Mouse (Mus musculus) lung, postnatal 36 days (tissue): ENCODE data around the gene Tchh.
A peak's percentile ranks its signal among the peaks of the same experiment; 100 is the strongest.
"Not testable (repeated sequence)": the region's sequence is repeated elsewhere in the genome, so short reads cannot be mapped to it uniquely, and the experiment has no call there.

Experiments used
- DNase-seq: peaks from one replicate; pipeline ENCODE4 v3.0.0; 2022; ENCODE audit warnings: mixed read lengths

Gene Tchh

DNA sequence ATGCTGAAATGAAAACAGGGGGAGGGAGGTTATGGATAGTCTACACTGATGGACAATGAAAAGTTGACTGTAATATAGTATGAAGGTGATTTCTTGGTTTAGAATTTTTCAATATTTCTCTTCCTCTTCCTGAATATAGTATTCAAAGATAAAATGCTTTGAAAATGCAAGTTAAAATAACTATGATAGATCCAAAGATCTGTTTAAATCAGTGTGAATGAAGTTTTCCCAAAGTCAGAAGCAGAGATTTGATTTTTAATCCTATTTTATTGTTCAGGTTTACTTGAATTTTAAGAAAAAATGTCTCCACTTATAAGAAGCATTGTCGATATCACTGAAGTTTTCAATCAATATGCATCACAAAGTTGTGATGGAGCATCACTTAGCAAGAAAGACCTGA, at the start of gene Tchh:
Gene Tchh (plus strand): TSS at position 301 of the 400 bp plus-strand sequence.
- DNase-seq: no peak

DNA sequence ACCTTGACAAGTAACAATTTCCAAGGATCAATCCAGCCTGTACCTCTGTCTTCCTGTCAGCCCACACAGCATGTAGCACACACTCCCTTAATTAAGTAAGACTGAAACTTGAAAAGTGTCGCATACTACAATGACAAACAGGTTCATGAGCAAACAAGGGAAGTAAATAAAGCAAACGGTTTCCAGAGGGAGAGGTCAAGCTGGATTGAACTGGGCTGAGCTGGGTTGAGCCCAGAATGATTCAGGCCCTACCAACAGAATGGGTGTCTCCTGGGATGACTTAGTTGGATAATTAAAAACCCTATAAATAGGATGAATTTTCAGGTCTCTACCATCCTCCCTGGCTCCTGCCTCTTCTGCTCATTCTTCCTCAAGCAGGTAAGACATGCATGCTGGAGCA, 48.8 kb upstream of the Tchh start, which contains the start of gene Rptn:
Gene Rptn (plus strand): TSS at position 334 of the 400 bp plus-strand sequence.
- no peak for DNase-seq

DNA sequence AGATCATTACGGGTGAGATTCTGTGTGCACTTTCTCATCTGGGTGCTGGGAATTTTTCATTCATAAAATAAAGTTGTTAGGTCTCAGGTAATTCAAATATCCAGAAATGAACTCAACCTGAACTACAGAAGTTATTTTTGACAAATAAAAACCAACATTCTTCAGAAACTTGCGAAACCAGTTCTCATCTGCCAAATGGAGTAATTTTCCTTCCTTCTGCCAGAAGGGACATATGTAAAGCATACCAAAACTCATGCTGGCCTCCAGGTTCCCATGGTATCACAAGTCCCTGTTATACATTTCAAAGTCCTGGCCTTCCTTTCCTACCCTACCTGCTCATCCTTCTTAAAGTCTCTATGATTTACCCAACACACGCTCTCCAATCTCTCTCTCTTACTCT, 38.2 kb upstream of the Tchh start:
- no peak for DNase-seq

DNA sequence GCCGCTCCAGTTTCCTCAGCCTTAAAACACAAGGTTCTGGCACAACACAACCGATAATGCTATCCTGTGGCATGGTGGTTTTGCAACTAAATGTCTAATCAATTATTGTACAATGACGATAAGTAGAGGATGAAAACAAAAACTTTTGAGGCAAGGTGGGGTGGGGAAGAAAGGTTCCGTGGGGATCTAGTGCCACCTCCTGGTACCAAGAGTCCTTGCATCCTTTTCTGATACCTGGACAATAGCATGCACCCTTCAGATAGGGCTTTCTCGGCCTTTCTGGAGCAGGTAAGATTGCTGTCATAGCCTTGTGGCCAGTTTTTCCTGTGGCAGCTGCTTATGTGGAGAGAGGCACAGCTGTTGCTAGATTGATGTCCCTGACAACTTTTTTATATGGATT, 35.1 kb upstream of the Tchh start:
- DNase-seq: peak; percentile 45

DNA sequence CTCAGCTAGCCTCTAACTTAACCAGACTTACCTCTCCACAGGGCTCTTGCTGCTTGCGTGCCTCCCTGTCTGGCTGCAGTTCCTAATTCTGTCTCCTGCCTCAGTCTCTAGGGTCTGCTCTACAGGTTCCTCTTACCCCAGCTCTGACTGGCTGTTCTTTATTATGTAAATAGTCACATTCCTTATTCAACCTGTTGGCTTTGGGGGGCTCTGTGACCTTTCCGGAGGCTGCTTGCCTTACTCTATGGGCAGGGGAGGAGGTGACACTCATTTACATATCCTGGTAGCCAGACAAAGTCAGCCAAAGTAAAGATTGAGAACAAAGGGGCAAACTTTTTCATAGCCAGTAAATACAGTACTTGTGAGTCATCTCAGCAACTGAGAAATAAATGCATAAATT, 30.2 kb upstream of the Tchh start:
- DNase-seq: no peak

DNA sequence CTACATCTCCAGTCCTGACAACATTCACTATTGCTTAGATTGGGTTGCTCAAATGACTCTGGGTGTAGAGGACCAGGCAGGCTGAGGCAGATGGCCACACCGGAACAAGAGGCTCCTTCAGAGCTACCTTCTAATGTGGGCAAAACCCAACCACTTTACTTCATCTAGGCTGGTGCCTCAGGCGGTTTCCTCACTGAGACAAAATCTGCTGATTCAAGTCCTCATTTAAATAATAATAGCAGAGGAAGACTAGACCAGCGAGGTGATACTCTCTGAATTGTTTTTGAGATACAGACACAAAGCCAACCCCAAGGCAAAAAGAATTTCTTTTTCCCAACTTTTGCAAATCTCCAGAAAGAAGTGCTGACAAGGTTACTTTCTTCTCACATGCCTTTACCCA, 10.5 kb upstream of the Tchh start:
- DNase-seq: no peak

DNA sequence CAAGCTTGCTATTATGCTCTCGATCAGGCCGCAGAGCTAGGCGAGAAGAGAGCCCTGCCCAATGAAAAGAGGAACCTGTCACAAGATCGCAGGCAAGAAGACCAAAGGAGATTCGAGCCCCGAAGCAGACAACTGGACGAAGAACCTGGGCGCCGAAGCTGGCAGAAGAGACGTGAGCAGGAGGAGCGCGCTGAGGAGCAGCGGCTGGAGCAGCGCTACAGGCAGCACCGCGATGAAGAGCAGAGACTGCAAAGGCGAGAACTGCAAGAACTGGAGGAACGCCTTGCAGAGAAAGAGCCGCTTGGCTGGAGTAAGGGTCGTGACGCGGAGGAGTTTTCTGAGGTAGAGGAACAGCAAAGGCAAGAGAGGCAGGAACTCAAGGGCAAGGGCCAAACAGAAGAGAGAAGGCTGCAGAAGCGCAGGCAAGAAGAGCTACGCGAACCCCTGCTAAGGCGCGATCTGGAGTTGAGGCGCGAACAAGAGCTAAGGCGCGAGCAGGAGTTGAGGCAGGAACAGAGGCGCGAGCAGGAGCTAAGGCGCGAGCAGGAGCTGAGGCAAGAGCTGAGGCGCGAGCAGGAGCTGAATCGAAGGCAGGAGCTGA, 1.5 kb downstream of the Tchh start:
- peak; percentile 47 for DNase-seq

DNA sequence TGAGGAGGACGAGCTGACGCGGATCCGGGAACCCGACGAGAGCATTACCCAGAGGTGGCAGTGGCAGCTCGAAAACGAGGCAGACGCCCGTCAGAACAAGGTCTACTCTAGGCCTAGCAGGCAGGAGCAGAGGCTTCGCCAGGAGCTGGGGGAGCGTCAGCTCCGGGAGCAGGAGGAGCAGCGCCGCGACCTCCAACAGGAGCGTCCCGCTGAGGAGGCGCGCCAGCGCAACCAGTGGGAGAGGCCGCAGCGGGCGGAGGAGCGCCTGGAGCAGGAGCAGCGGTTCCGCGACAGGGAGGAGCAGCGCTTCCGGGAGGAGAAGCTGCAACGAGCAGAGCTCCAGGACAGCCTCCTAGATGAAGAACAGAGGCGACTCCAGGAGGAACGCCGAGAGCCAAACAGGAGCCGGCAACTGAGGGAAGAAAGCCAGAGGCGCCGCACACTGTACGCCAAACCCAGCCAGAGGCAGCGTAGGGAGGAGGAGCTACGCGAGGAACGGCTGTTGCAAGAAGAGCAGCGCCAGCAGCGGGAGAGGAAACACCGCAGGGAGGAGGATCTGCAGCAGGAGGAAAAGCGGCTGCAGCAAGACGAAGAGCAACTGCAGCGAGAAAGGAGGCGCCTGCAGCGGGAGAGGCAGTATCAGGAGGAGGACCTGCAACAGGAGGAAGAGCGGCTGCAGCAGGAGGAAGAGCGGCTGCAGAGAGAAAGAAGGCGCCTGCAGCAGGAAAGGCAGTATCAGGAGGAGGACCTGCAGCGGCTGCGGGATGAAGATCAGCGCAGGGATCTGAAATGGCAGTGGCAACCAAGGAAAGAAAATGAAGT, 2.4 kb downstream of the Tchh start:
- peak; percentile 66 for DNase-seq

DNA sequence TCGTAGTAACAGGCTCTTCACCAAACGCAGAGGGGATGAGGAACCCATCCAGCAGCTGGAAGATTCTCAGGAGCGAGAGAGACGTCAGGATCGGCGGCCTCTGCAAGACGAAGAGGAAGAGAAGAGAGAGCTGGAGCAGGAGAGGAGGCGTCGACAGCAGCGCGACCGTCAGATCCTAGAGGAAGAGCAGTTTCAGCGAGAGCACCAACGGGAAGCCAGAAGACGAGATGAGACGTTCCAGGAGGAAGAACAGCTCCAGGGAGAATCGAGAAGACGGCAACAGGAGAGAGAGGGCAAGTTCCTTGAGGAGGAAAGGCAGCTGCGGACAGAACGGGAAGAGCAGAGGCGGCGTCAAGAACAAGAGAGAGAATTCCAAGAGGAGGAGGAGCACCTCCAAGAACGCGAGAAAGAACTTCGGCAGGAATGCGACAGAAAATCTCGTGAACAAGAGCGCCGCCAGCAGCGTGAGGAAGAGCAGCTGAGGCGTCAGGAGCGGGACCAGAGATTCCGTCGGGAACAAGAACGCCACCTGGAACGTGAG, 3.1 kb downstream of the Tchh start:
- DNase-seq: peak; percentile 21

DNA sequence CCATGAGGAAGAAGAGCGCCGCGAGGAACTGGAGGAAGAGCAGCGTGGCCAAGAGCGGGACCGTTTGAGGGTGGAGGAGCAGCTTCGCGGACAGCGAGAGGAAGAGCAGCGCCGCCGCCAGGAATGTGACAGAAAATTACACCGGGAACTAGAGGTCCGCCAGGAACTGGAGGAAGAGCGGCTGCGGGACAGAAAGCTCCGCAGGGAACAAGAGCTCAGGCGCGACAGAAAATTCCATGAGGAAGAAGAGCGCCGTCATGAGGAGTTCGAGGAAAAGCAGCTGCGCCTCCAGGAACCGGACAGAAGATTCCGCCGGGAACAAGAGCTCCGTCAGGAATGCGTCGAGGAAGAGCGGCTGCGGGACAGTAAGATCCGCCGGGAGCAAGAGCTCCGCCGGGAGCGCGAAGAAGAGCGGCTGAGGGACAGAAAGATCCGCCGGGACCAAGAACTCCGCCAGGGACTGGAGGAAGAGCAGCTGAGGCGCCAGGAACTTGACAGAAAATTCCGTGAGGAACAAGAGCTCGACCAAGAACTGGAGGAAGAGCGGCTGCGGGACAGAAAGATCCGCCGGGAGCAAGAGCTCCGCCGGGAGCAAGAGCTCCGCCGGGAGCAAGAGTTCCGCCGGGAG, 4.1 kb downstream of the Tchh start:
- peak; percentile 18 for DNase-seq

DNA sequence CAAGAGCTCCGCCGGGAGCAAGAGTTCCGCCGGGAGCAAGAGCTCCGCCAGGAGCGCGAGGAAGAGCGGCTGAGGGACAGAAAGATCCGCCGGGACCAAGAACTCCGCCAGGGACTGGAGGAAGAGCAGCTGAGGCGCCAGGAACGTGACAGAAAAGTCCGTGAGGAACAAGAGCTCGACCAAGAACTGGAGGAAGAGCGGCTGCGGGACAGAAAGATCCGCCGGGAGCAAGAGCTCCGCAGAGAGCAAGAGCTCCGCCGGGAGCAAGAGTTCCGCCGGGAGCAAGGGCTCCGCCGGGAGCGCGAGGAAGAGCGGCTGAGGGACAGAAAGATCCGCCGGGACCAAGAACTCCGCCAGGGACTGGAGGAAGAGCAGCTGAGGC, 4.6 kb downstream of the Tchh start:
- not testable (repeated sequence) for DNase-seq

DNA sequence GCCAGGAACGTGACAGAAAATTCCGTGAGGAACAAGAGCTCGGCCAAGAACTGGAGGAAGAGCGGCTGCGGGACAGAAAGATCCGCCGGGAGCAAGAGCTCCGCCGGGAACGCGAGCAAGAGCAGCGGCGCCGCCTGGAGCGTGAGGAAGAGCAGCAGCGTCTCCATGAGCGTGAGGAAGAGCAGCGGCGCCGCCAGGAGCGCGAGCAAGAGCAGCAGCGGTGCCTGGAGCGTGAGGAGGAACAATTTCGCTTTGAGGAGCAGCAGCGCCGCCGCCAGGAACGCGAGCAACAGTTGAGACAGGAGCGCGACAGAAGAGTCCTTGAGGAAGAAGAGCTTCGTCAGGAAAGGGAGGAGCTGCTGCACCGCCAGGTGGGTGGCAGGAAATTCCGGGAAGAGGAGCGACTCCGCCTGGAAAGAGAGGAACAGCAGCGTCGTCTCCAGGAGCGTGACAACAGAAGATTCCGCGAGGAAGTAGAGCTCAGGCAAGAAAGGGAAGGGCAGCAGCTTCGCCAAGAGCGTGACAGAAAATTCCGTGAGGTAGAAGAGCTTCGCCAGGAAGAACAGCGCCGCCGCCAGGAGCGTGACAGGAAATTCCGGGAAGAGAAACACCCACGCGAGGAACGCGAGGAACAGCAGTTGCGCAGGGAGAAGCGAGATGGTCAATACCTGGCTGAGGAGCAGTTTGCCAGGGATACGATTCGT, 5.2 kb downstream of the Tchh start:
- DNase-seq: peak; percentile 75

DNA sequence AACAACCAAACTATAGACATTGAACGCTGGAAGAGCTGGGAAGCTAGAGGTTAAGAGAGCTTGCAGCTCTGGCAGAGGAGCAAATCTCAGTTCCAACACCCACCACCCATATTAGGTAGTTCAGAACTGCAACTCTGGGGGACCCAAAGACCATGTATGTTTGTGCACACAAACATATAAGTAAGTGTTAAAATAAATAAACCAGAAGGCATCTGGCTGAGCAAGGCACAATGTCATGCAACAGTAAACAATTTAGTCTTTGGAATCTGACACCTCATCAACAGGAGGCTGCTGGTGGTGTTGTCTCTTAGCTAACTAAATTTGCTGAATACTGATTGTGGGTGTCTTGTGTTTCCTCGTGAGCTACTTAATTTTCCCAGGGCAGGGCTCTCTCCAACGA, 24.4 kb downstream of the Tchh start:
- peak; percentile 5 for DNase-seq

DNA sequence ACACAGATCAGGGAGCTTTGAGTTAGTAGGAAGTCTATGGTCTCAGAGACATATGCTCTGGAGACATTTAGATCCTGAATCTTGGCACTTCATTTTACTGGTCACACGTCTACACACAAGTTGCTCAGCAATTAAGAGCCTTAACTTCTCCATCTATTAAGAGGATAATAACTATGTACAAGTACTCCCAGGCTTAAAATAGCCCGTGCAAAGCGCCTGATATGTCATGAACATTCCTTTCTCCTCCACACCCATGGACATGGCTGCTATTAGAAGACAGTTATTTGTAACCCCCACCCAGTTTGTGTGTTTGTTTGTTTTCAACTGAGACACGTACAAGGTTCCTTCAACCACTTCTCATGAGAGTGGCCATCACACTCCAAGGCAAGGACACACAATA, 25.0 kb downstream of the Tchh start:
- no peak for DNase-seq

DNA sequence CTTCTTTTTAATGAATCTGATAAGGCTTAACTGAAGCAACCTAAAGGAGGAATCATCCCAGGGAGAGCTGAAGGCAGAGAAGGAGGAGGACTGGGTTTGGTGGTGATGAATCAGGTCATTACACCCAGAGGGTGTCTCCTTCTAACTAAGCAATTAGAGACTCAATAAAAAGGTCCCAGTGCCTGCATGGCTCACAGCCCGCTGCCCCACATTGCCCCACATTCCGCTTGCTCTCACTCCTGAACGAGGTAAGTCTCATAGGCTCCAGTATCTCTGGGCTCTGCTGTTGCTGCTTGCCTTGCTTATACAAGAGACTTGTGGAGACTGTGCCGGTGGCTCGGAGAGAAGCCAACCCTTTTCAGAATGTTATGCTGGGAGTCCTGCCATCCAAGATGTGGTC, 26.4 kb downstream of the Tchh start, which contains the start of gene Tchhl1:
Gene Tchhl1 (plus strand): TSS at position 194 of the 400 bp plus-strand sequence.
- no peak for DNase-seq

DNA sequence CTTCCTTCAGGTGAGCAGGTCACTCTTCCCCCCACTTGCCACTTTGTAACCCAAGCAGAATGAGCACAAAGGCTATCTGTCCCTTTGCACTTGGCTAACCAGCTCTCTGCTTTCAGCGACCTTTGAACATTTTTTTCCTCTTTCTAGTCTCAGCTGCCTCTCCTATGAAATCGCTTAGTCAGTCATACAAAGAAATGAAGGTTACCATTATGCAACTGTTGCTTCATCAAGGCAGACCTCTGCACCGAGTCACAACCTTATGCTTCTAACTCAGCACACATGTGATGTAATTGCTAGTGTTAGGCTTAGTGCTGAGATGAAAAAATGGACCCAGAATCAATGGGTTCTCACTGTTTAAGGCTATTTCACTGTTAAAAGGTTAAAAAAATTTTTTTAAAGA, 27.5 kb downstream of the Tchh start:
- peak; percentile 32 for DNase-seq

DNA sequence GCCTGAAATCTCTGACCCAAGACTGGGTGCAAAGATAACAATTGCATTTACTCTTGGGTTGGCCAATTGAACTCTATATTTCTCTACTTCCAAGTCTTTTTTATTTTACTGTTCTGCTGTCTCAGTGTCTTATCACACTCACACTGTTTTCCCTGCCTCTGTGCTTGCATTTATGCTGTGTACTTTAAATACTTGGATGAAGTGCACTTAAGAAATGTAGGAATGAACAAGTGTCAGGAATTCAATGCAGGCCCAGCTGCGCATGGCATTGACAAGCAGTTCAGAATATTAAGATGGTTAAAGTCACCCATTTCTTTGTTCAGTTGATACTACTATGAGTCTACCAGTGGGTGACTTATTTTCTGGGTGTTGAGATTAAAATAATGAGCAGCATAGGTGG, 37.9 kb downstream of the Tchh start:
- DNase-seq: peak; percentile 6

DNA sequence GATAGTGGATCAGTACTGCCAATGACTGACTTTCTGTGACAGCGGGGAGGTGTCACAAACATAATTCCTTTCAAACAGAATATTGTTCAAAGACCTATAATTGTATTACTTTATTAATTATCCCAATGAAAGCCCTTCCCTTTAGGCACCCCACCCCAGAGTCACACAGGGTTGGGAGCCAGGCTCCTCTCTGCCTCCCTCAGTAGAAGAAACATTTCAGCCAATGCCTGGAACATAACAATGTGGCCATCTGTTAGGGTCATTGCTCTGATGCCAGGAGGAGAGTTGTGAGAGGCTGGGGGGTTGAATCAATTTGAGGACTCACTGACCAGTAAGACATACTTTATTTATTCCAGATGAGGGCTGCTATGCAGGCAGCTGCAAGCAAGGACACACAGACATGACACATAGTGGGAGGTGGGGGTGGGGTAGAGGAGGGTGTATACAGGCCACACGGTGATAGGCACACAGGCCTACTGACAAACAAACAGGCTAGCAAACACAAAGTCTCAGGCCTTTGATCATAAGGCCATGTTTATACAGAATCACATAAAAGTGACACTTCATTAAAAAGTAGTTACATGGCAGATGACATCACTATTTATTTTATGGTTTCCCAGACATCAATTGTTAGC, 40.0 kb downstream of the Tchh start:
- DNase-seq: no peak

DNA sequence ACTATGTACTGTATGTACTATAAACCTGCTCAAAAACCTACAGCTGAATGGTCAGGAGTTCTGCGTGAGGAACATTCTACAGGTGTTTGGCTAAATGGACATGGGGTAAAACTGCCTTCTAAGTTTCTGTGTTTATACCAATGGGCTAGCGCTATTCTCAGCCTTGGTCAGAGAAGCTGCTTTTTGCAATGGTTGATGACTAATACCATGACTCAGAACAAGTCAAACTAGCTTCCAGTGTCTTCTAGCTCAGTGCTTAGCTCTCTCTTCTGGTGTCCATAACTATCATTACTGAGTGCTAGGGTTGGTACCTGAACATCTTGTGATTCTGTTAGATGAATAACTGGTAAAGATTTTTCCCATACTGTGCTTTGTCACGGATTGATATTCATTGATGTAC, 43.5 kb downstream of the Tchh start:
- DNase-seq: no peak

DNA sequence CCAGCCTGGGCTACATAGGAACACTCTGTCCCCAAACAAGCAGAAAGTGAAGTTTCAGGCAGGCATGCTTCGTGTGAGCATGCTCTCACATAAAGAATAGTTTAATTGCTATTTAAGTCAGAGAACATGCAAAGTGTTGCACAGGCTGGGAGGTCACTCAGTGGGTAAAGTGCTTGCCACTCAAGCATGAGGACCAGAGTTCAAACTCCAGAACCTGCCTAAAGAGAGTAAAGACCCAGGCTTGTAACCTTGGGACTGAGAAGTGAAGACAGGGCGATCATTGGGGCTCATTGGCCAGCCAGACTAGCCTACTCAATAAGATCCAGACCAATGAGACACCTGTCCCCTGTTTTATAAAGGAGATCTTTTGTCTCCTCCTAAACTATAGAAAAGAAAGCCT, 46.4 kb downstream of the Tchh start:
- no peak for DNase-seq

DNA sequence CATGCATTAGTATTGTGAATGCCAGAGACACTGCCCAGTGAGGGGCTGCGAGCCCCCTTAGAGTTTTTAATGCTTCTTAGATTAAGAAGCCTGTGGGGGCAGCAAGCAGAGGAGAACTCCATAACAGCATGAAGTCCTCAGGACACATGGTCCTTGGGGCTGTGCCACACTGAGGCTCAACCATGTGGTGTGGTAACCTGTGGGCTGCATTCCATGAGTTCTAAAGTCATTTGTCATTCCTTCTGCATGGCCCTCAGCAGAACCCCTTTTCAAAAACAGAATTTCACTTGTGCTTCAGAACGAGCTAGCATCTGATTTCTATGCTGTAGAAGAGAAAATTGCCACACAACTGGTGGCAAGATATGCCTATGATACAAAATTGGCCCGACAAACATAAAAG, 50.0 kb downstream of the Tchh start:
- no peak for DNase-seq

DNA sequence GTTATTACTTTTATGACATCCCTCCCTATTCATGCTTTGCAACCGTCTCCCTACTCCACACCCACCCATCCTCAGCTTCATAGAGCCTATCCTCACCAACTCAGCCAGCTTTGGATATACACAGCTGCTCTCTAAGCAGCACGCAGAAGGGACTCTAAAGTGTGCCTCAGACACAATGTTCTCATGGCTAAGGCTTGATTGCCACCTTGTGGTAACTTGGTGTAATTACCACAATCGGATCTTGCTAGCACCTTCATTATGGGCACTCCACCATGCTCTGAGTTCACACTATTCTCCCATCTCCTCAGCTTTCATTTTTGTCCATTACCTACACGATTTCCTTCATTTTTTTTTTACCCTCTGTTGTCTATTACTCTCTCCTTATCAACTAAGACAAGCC, 51.9 kb downstream of the Tchh start:
- DNase-seq: peak; percentile 82

DNA sequence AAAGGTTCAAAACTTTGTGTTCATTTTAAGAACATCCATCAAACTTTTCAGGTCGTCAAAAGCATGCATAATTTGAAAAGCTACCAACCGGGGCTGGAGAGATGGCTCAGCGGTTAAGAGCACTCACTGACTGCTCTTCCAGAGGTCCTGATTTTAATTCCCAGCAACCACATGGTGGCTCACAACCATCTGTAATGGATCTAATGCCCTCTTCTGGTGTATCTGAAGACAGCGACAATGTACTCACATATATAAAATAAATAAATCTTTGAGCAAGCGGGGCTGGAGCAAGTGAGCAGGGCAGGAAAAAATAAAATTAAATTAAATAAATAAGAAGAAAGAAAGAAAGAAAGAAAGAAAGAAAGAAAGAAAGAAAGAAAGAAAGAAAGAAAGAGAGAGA, 52.6 kb downstream of the Tchh start:
- DNase-seq: not testable (repeated sequence)
